Mouse (Mus musculus) lung, postnatal 4 days (tissue): ENCODE measurements around the gene Gm21976.

Source experiments
- DNase-seq, 2 experiments: peaks; one replicate each; pipeline ENCODE4 v3.0.0; 2021

Gm21976 gene

DNA sequence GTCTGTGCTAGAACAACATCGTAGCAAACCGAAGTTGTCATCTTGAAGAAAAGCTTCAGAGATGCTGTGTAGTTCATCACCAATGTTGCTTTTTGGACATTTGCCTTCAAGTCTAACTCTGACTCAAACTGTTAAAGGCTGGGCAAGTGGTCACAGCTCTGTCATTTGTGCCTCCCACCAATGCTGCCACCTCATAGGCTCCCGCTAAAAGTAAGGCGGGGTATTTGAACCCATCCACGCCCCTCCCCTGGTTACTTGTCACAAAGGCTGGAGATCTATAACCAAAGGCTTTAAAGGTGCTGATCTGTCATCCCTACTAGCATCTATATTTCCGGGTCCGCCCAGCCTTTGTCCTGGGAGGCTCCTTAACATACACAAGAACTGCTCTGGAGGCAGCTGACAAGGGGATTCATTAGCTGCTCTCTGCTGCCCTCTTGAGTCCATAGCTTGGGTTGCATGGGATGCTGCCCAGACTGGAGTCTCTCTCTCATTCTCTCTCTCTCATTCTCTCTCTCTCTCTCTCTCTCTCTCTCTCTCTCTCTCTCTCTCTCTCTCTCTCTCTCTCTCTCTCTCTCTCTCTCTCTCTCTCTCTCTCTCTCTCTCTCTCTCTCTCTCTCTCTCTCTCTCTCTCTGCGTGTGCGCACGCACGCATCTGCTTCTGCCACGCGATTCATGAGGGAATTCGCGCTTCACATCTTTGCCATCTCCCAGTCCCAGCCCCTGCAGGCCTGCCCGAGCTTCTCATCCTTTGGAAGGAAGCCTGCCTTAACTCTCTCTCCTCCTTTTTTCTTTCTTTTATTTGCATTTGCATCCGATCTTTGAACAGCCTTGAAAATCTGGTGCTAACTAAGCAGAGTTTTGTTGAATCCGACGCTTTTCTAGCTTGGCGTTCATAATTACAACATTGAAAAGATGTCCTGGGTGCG, 19.4 kb downstream of the Gm21976 start:
- DNase-seq, result peak; percentile 75 to 83

DNA sequence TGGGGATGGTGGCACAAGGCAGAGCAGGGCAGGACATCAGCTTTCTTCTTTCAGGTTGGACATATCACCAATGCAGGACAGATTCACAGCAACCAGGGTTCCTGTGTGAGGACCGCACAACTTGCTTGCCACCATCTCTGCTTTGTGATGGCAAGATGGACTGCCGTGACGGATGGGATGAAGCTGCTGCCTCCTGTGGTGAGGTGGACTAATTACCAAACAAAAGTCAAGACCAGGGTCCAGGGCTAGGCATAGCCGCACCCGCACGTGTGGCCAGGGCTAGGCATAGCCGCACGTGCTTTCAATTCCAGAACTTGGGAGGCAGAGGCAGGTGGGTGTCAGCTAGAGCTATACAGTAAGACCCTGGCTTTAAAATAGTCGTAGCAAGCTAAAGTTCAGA, 25.6 kb downstream of the Gm21976 start:
- no peak for DNase-seq

DNA sequence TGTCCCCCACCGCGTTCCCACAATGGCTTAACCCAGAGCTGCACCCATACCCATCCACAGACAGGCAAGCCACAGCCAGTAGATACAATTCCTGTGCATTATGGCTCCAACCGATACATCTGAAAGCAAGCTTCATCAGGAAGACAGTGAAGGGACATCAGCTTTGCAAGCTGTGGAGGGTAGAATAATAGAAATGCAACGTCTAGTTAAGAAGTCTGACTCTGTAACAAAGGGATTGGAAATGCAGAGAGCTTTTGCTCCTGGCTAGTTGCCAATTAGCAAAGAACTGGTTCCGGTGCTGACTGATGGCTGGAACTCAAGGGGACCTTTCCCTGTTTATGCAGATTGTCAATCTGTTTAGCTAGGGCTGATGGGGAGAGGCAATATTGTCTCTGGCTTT, 26.7 kb downstream of the Gm21976 start:
- no peak for DNase-seq

DNA sequence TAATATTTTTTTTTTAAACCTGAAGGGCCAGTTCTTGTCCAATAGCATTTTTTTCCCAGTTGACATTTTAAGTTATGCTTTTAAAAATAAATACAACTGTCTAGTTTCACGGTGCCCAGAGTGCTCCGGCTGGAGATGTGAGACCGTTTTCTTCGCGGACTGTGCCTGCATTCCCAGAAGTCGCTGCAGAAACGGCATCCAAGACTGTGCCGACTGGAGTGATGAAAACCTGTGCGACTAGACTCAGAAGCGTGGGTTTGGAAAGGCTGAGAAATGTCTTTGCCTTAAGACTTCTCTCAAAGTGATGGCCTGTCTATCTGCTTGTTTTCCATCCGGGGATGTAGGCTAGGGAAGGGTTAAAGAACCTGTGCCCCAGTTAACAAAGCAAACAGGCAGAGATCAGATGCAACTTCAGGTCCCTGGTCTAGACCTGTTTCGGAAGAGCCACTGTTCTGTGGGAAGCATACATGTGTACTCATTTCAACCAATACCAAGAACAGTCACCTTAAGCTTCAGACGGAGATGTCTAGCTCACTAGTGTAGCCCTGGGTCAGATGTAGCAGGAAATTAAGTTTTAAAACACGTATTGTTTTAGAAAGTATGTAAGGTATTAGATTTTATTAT, 27.3 kb downstream of the Gm21976 start:
- DNase-seq, result no peak

DNA sequence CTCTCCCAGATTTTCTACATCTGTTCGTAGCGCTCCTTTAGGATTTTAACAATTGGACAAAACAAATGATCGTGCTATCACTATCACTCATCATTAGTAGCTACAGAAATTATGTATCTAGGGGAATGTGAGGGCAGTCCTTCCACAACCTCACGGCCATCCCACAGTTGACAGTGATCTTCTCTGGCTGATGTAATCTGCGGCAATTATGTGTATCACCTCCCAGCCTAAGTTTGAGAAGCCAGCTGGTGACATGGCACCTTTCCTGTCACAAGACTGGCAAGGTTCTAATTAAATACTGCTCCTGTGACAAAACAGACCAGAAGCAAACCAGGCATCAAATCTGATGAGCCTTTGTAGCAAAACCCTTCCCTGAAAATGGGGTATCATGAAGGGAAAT, 28.3 kb downstream of the Gm21976 start:
- DNase-seq, result no peak

DNA sequence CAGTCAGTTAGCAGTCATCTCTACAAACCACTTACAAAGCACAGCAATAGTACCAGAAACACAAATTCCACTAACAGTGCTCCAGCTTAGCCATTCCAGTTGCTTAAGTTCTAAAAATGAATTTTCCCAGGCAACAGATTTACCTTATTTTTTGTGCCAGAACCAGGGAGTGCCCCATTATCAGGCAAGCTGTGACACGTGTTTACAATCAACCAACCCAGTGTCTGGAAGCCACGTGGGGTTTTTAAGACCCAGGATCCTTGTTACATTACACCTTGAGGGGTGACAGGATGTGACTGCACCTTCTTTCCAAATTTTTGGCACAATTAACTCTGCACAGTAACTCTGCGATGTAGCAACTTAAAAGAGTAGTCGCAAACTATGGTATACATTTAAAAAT, 29.0 kb downstream of the Gm21976 start:
- DNase-seq, result no peak

DNA sequence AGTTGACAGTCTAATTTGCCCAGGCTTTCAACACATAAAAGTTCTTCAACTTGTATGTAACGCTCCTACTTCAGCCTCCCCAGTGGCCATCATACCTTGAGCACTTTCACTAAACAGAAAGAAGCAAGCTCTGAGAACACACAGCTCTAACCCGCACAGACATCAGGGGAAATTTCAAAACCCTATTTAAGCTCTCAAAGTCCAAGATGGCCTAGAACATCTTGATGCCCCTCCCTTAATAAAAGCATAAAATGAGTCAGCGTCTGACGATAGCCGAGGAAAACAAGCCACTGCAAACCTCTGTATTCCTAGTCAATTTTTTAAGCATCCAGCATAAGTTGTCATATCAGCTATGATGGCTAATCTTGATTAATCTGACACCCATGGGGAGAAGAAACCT, 31.9 kb downstream of the Gm21976 start:
- no peak for DNase-seq

DNA sequence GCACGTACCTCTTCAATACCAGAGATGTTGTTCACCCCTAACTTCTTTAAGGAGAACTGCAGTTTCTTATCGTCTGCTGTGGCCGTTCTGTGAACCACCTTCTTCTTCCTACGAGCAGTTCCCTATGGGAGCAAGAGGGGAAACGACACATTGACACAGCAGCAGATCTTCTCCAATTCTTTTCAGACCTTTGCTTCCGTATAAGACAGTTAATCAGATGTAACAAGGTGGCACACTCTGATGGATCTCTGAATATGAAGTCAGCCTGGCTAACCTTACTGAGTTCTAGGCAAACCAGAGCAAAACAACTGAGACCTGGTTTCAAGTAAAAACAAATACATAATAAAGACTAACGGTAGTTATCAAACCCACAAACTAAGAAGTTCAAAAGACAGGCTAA, 33.9 kb downstream of the Gm21976 start:
- no peak for DNase-seq

DNA sequence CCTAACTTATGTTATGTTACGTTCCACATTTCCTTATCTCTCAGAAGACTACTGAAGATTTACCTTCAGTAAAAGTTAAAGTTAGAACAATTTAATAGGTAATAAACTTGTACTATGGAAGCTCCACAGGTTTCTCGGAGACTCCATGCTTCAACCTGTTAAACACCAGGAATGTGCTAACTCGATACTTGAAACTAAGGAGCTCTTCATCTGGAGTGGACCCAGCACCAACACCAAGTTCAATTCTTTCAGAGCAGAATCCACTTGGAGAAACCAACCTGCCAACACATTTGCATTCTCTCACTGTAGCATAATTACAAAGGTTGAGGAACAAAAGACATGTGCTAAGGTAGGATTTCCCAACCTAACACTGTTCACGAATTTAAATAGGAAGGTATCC, 35.4 kb downstream of the Gm21976 start:
- DNase-seq, result no peak

DNA sequence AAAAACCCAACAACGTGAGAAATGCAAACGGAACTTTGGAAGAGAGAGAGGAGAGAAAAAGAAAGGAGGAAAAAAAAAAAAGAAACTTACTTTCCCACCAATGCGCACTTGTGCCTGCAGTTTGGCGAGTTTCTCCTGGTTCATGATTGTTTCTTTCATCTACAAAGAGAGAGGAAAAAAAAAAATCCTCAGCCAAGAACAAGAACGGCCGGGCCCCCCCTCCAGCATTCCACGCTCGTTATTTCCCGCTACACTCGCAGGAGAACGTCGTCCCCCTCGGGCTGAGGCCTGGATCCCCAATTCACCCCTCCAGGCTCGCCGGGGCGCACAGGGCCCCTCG, 36.4 kb downstream of the Gm21976 start:
- DNase-seq, result no peak

DNA sequence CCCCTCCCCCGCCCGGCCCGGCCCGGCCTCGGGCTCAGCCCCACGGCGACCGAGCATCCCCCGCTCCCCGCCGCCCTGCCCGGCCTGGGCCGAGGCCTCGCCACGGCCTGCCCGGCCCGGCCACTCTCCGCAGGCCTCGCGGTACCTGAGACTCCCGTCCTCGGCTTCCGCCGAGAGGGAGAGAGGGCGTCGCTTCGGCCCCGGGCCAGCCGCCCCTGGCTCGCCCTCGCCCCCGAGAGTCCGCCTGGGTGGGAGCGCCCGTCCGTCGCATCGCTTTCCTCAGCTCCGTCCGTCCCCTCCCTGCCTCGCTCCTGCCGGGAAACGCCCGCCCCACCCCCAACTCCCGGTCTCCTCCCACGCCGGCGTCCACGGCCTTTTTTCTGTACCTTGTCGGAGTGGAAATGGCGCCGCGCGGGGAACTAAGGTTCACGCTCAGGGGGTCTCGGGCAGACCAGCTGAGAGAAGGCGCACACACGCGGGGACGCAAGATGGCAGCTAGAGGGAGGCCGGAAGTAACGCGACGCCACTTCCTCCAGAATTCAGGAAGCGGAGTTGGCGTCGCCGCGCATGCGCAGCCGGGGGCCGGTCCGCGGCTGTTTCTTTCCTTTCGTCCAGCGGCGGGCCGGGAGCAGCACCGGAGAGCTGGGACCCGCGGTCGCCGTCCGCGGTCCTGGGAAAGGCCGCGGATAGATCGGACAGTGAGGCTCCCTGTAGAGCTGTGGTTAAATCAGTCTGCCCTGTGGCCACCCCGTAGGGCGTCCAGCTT, 37.0 kb downstream of the Gm21976 start, which contains the start of gene Btf3:
Btf3 (minus strand) TSS at position 527 of the 766 bp plus-strand sequence.
- DNase-seq, result peak; percentile 95 to 96

DNA sequence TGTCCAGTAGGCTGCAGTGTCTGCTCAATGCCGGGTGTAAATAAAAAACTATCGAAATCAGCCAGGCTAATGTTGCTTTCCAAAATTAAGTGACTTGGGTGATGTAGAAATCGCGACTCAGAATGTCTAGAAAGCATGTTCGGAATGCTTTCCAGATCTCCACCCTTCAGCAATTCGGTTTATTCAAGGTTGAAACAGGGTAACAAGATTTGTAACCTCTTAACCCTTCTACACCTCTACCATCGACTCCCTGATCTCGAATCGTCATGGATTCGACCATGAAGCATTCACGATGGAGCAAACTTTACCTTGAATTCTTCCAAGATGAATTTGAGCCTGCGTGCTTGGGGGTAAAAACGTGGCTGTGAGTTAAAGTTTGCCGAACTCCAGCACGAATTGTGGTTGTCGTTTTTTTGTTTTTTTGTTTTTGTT, 37.6 kb downstream of the Gm21976 start:
- no peak for DNase-seq

DNA sequence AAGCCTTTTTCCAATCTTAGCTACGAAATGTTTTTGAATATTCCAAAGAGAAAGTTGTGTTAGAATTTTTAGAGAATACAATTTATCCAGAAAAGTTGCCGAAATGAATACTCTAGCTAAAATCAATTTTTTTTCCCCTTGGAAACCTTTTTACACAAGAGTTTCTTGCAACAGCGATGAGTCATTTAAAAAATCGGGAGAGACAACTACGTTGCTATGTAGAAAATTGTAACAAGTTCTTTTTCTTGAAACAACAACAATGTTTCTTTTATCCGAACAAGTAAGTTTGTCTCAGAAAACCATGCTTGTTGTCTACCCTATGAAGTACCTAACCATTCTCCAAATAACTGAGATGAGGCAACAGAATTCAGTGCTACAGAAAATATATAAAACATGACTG, 38.2 kb downstream of the Gm21976 start:
- DNase-seq, result no peak

DNA sequence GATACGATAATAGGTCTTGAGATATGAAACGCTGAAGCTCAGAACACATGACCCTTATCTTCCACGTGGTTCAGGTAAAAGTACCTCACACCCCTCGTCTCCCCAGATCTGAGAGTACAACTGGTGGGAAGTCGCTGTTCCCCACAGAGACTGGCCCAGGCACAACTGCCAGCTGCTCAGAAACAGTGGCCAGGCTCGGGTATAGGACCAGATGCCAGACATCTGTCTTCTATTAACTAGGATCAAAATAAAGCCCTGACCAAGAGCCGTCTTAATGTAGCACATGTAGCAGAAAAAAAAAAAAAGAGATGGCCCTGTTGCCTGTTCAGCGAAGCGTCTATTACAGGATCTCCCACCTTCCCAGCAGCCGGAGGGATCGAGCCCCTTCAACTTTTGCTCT, 45.3 kb downstream of the Gm21976 start:
- no peak for DNase-seq

DNA sequence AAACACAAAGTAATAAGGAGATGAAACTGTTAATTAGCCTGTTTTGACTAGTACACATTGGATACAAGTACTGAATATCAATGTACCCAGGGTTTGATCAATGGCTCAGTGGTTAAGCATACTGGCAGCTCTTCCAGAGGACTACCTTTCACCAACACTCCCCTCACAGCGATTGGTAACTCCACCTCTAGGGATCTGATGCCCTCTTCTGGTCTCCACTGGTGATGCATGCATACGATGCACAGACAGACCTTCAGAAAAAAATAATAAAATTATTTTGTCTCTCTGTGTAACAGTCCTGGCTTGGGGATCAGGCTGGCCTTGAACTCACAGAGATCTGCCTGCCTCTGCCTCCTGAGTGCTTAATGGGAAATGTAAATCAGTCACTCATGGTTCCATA, 52.4 kb downstream of the Gm21976 start:
- peak; percentile 30 to 64 for DNase-seq

DNA sequence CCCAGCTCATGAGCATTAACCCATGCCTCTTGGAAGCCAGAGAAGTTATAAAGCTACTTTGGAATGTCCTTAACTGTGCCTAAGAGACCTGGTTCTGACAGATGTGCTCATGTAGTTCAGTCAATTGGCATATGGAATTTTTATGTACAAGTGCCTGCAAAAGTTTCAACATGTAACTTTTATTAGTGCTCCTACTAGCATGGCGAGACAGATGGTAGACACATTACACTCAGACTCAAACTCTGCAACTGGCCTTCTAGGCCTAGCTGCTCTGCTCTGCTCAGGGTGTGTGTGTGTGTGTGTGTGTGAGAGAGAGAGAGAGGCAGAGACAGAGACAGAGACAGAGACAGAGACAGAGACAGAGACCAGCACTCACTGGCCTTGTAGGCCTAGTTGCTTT, 56.5 kb downstream of the Gm21976 start:
- DNase-seq, result no peak

DNA sequence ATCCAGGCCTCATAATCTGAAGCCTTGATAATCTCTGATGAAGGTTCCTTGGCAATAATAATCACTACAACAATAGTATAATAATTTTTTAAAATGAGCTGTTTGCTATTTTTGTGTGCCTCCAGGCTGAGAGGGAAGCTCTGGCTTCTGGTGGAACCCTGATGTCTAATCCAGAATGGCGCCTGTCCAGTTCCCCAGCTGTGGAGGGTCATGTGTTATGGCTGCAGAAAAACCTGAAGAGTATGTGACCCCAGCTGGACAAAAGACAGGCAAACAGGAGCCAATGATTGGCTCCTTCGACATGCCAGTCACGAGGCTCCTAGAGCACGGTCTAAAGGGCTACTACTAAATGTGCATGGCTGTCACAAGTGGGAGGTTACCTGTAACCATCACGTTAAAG, 60.8 kb downstream of the Gm21976 start:
- peak; percentile 34 to 67 for DNase-seq

DNA sequence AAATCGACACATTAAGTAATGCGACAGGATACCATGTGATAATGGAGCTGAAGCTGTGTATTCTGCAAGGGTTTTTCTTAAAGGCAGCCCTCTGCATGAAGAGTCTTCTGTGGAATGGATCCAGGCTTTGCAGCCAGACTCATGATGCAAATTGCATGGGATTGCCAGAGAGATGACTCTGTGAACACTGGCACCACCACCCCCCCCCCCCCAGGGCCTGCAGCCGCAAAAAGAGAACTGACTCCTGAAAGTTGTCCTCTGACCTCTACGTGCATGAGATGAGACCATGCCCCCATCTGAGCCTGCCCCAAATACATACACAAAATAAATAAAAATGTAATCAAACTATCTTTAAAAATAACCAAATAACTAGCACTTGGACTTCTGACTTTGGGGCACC, 69.8 kb downstream of the Gm21976 start:
- no peak for DNase-seq

DNA sequence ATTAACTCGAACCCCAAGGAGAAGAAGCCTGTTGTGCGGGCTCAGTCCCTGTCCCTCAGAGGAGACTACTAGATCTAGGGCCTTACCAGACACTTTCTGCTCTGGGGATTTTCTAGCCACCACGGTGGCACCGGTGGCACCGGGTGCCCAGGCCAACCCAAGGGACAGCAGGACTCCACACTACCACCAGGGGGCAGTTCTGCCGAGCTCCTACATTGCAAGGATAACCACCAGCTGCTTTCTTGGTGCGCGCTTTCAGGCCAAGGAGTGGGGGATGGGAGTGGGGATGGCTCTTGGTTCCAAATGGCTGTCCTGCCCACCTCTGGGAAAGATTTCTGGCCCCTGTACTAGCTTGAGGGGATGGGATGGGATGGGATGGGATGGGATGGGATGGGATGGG, 71.8 kb downstream of the Gm21976 start:
- DNase-seq, result peak; percentile 45 to 62

DNA sequence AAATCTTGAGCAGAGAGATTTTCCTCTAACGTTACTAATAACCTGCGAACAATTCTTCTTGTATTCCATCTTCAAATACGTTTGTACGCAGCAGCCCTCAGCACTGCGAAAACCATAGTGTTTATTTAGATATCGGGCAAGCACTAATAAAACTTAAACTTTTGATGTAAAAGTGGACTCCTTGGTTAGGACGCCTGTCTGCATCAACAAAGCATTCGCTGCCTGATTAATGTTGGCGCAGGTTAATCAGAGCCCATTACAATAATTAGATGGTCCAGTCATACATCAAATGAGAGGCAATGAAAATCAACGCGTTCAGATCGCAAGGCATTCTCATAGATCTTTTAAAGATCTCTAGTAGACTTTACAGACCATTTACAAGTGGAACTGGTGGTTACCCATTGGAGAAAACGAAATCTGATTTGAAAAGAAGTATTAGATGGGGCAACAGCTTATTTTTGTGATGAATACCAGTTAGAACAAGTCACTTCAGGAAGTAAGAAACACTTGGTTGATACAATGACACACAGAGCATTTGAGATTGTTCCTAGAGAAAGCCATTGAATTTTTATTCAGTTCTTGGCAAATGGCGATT, 72.8 kb downstream of the Gm21976 start:
- DNase-seq, result no peak

DNA sequence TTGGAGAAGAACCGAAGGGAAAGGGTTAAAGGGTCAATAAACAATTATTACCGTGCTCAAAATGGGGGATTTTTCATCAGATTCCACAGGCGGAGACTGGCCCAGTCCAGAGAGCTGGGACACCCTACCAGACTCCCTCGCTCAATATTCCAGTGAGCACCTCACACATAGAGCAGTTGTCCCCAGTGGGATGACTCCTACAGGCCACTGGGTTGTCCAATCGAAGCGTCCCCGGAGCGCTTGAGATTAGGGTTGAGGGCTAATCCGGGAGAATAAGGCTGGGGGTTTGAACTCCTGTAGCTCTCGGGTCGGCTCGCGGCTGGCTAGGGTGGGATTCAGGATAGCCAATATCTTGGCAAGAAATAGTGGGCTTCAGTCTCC, 74.0 kb downstream of the Gm21976 start:
- DNase-seq, result no peak

DNA sequence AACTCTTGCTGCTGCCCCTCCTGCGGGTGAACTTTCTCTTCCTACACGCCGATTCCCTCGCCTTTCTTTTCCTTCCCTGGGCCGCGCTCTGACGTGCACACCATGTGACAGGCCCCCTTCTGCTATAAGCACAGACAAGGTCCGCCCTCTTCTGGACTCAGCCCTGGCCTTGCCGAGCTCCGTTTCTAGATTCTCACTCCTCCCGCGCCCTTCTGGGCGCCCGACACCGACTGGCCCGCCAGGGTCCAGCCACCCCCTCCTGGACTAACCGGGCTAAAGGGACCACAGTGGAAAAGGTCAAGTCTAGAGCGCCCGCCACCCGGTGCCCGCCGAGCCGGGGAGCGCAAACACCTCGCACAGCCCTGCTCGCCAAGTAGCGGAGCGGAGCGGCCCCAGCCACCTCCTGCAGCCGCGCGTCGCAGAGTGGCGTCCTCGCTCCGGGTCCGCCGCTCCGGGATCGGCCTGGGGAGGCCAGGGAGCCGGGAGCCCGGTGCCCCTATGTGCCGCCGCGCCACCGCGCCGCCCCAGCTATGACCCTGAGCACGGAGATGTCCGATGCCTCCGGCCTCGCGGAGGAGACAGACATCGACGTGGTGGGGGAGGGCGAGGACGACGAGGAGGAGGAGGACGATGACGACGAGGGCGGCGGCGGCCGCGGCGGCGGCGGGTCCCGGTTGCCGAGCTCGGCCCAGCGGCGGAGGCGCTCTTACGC, 74.6 kb downstream of the Gm21976 start, which contains the start of gene Foxd1:
Foxd1 (plus strand) TSS at position 153 of the 712 bp plus-strand sequence.
- peak; percentile 43 to 61 for DNase-seq
